Mouse (Mus musculus) macrophage (primary cell): ENCODE data around the gene Coq8b. TPM values are rescaled to one million over a fixed set of nuclear protein-coding genes. Genes with fewer than 3 reads are reported as not detected.

ENCODE experiments used
- H3K27ac ChIP-seq: fragments of 350-480 bp; formaldehyde crosslinking; 2 replicates; pipeline ENCODE4 v1.9.0; 2021
- H3K36me3 ChIP-seq: fragments of 350-480 bp; formaldehyde crosslinking; 2 replicates; pipeline ENCODE4 v1.9.0; 2021; ENCODE audit errors: inconsistent target
- H3K4me3 ChIP-seq: fragments of 350-480 bp; formaldehyde crosslinking; 2 replicates; pipeline ENCODE4 v1.9.0; 2021; ENCODE audit errors: inconsistent target
- H3K79me2 ChIP-seq: fragments of 350-480 bp; formaldehyde crosslinking; 2 replicates; pipeline ENCODE4 v1.9.0; 2021; ENCODE audit errors: inconsistent target
- WGBS: methylation state at CpG from one replicate; pipeline ENCODE4 v1.1.7; 2026; ENCODE audit warnings: inconsistent platforms; ENCODE audit not compliant: missing documents; 5-methylcytosine and 5-hydroxymethylcytosine counted together
- polyA plus RNA-seq: library from polyadenylated mRNA; stranded (reverse); fragments of 250-400 nt; gene quantifications from 3 replicates; pipeline ENCODE4 v1.2.4, GENCODE M21; 2018; ENCODE audit warnings: inconsistent platforms

Coq8b gene
- polyA plus RNA-seq, 1 experiment from 2014 or later = 17.3 TPM

- Histone ChIP-seq H3K36me3 (no peaks in the 10 kb centered on the region), H3K79me2 (no peaks in the 10 kb centered on the region), H3K27ac (no peak overlapping the region), H3K4me3 (no peak overlapping the region)
- 75% methylated on average over 22 of the region's 32 CpGs for WGBS
These were observed 41.0 kb downstream of the Coq8b start for GRCm38 (mm10) chr7:27273739-27274351.

- no peaks in the 10 kb centered on the region for H3K79me2 ChIP-seq
- H3K4me3 ChIP-seq = no peak overlapping the region
- H3K27ac ChIP-seq = no peak overlapping the region
- H3K36me3 ChIP-seq = no peaks in the 10 kb centered on the region
- WGBS = 98% methylated on average over 4 of the region's 4 CpGs
These were observed 42.1 kb downstream of the Coq8b start for GRCm38 (mm10) chr7:27274916-27275315.

- Histone ChIP-seq H3K36me3 (no peaks in the 10 kb centered on the region), H3K79me2 (no peaks in the 10 kb centered on the region), H3K27ac (no peak overlapping the region), H3K4me3 (no peak overlapping the region)
- 66% methylated on average over 5 of the region's 7 CpGs for WGBS
These were observed 43.2 kb downstream of the Coq8b start for GRCm38 (mm10) chr7:27276021-27276420.

- 97% methylated on average over 3 of the region's 3 CpGs for WGBS
- Histone ChIP-seq H3K27ac (no peak overlapping the region), H3K79me2 (no peaks in the 10 kb centered on the region), H3K36me3 (no peaks in the 10 kb centered on the region), H3K4me3 (no peak overlapping the region)
These were observed 44.4 kb downstream of the Coq8b start for GRCm38 (mm10) chr7:27277191-27277590.

GRCm38 (mm10) chr7:27281717-27282116 is 48.9 kb downstream of the Coq8b start:
- no peak overlapping the region for H3K27ac ChIP-seq
- no peak overlapping the region for H3K4me3 ChIP-seq
- no peaks in the 10 kb centered on the region for H3K79me2 ChIP-seq
- WGBS = 74% methylated on average over 10 of the region's 13 CpGs
- no peaks in the 10 kb centered on the region for H3K36me3 ChIP-seq

- Histone ChIP-seq H3K36me3 (no peaks in the 10 kb centered on the region), H3K79me2 (no peaks in the 10 kb centered on the region), H3K4me3 (no peak overlapping the region), H3K27ac (no peak overlapping the region)
- 94% methylated on average over 4 of the region's 4 CpGs for WGBS
These were observed 49.4 kb downstream of the Coq8b start for GRCm38 (mm10) chr7:27282225-27282624.

GRCm38 (mm10) chr7:27284865-27285697 is 52.3 kb downstream of the Coq8b start:
- no peaks in the 10 kb centered on the region for H3K36me3 ChIP-seq
- 10% methylated on average over 28 of the region's 28 CpGs for WGBS
- H3K27ac ChIP-seq = no peak overlapping the region
- H3K79me2 ChIP-seq = no peaks in the 10 kb centered on the region
- no peak overlapping the region for H3K4me3 ChIP-seq

- H3K27ac ChIP-seq = no peak overlapping the region
- H3K36me3 ChIP-seq = no peaks in the 10 kb centered on the region
- H3K79me2 ChIP-seq = no peaks in the 10 kb centered on the region
- no peak overlapping the region for H3K4me3 ChIP-seq
- WGBS = 7% methylated on average over 8 of the region's 8 CpGs
These were observed 52.9 kb downstream of the Coq8b start for GRCm38 (mm10) chr7:27285698-27286066.

- H3K36me3 ChIP-seq = no peaks in the 10 kb centered on the region
- no peaks in the 10 kb centered on the region for H3K79me2 ChIP-seq
- H3K27ac ChIP-seq = no peak overlapping the region
- WGBS = 93% methylated on average over 7 of the region's 7 CpGs
- H3K4me3 ChIP-seq = no peak overlapping the region
These were observed 55.9 kb downstream of the Coq8b start for GRCm38 (mm10) chr7:27288732-27289131.

GRCm38 (mm10) chr7:27290555-27290954 is 57.7 kb downstream of the Coq8b start:
- WGBS = 96% methylated on average over 2 of the region's 2 CpGs
- Histone ChIP-seq H3K27ac (no peak overlapping the region), H3K4me3 (no peak overlapping the region), H3K79me2 (no peaks in the 10 kb centered on the region), H3K36me3 (no peaks in the 10 kb centered on the region)

GRCm38 (mm10) chr7:27291795-27292466 is 59.1 kb downstream of the Coq8b start:
- H3K36me3 ChIP-seq = no peaks in the 10 kb centered on the region
- H3K4me3 ChIP-seq = no peak overlapping the region
- H3K27ac ChIP-seq = no peak overlapping the region
- H3K79me2 ChIP-seq = no peaks in the 10 kb centered on the region
- WGBS = 57% methylated on average over 12 of the region's 12 CpGs

- Histone ChIP-seq H3K79me2 (no peaks in the 10 kb centered on the region), H3K4me3 (no peak overlapping the region), H3K36me3 (no peaks in the 10 kb centered on the region), H3K27ac (no peak overlapping the region)
- WGBS = 82% methylated on average over 4 of the region's 4 CpGs
These were observed 63.1 kb downstream of the Coq8b start for GRCm38 (mm10) chr7:27295956-27296355.

GRCm38 (mm10) chr7:27296518-27296917 is 63.7 kb downstream of the Coq8b start:
- Histone ChIP-seq H3K27ac (no peak overlapping the region), H3K36me3 (no peaks in the 10 kb centered on the region), H3K4me3 (no peak overlapping the region), H3K79me2 (no peaks in the 10 kb centered on the region)
- 78% methylated on average over 4 of the region's 4 CpGs for WGBS

GRCm38 (mm10) chr7:27298033-27298610 is 65.3 kb downstream of the Coq8b start:
- Histone ChIP-seq H3K27ac (no peak overlapping the region), H3K79me2 (no peaks in the 10 kb centered on the region), H3K36me3 (no peaks in the 10 kb centered on the region), H3K4me3 (no peak overlapping the region)
- 92% methylated on average over 16 of the region's 16 CpGs for WGBS

GRCm38 (mm10) chr7:27298816-27299215 is 66.0 kb downstream of the Coq8b start:
- 92% methylated on average over 6 of the region's 6 CpGs for WGBS
- Histone ChIP-seq H3K27ac (no peak overlapping the region), H3K4me3 (no peak overlapping the region), H3K79me2 (no peaks in the 10 kb centered on the region), H3K36me3 (no peaks in the 10 kb centered on the region)
